Mouse (Mus musculus): Measurements from ENCODE around the gene 4933428G20Rik. TPM values are rescaled to one million over a fixed set of nuclear protein-coding genes. Genes with fewer than 3 reads are reported as not detected.

The 4933428G20Rik gene
- polyA plus RNA-seq, 1 experiment from 2014 or later: 0.15 TPM

GRCm38 (mm10) chr11:97542171-97543150, 42.3 kb upstream of the 4933428G20Rik start:
- Histone ChIP-seq H3K27ac (ENCODE audit: low read depth, low read length) (no peak overlapping the region), H3K36me3 (ENCODE audit: control insufficient read depth, insufficient read depth, low read length) (no peaks in the 10 kb centered on the region), H3K27me3 (ENCODE audit: control insufficient read depth, insufficient read depth, low read length) (peaks cover 44% of the 10 kb centered on the region), H3K9me3 (ENCODE audit: control insufficient read depth, low read length) (no peaks in the 10 kb centered on the region), H3K4me1 (ENCODE audit: control insufficient read depth, insufficient read depth, low read length) (peaks cover 16% of the 10 kb centered on the region), H3K4me3 (ENCODE audit: low read length) (no peak overlapping the region), H3K9ac (ENCODE audit: low read depth, low read length) (no peak overlapping the region), H3K4me2 (replicated peaks; ENCODE audit: low read depth, low read length) (no peak overlapping the region)
- WGBS: 50% methylated on average over 22 of the region's 22 CpGs
- ATAC-seq (ENCODE audit: low FRiP score, low TSS enrichment): no peak

GRCm38 (mm10) chr11:97540604-97541003, 40.5 kb upstream of the 4933428G20Rik start:
- 61% methylated on average over 3 of the region's 3 CpGs for WGBS
- Histone ChIP-seq H3K9me3 (ENCODE audit: control insufficient read depth, low read length) (no peaks in the 10 kb centered on the region), H3K4me2 (replicated peaks; ENCODE audit: low read depth, low read length) (no peak overlapping the region), H3K27me3 (ENCODE audit: control insufficient read depth, insufficient read depth, low read length) (peaks cover 46% of the 10 kb centered on the region), H3K36me3 (ENCODE audit: control insufficient read depth, insufficient read depth, low read length) (no peaks in the 10 kb centered on the region), H3K9ac (ENCODE audit: low read depth, low read length) (no peak overlapping the region), H3K4me3 (ENCODE audit: low read length) (no peak overlapping the region), H3K4me1 (ENCODE audit: control insufficient read depth, insufficient read depth, low read length) (peaks cover 16% of the 10 kb centered on the region), H3K27ac (ENCODE audit: low read depth, low read length) (no peak overlapping the region)
- ATAC-seq (ENCODE audit: low FRiP score, low TSS enrichment): no peak

GRCm38 (mm10) chr11:97540136-97540535, 40.0 kb upstream of the 4933428G20Rik start:
- no peak overlapping the region for H3K27ac ChIP-seq (ENCODE audit: low read depth, low read length)
- H3K4me1 ChIP-seq (ENCODE audit: control insufficient read depth, insufficient read depth, low read length): peaks cover 16% of the 10 kb centered on the region
- no peak overlapping the region for H3K4me2 ChIP-seq (replicated peaks; ENCODE audit: low read depth, low read length)
- no peaks in the 10 kb centered on the region for H3K9me3 ChIP-seq (ENCODE audit: control insufficient read depth, low read length)
- H3K9ac ChIP-seq (ENCODE audit: low read depth, low read length): no peak overlapping the region
- ATAC-seq (ENCODE audit: low FRiP score, low TSS enrichment): no peak
- H3K27me3 ChIP-seq (ENCODE audit: control insufficient read depth, insufficient read depth, low read length): peaks cover 46% of the 10 kb centered on the region
- H3K4me3 ChIP-seq (ENCODE audit: low read length): no peak overlapping the region
- 67% methylated on average over 3 of the region's 3 CpGs for WGBS
- no peaks in the 10 kb centered on the region for H3K36me3 ChIP-seq (ENCODE audit: control insufficient read depth, insufficient read depth, low read length)

- H3K9ac ChIP-seq (ENCODE audit: low read depth, low read length): no peak overlapping the region
- H3K4me3 ChIP-seq (ENCODE audit: low read length): no peak overlapping the region
- 59% methylated on average over 5 of the region's 5 CpGs for WGBS
- H3K27me3 ChIP-seq (ENCODE audit: control insufficient read depth, insufficient read depth, low read length): peaks cover 46% of the 10 kb centered on the region
- no peak overlapping the region for H3K27ac ChIP-seq (ENCODE audit: low read depth, low read length)
- H3K4me2 ChIP-seq (replicated peaks; ENCODE audit: low read depth, low read length): no peak overlapping the region
- no peak for ATAC-seq (ENCODE audit: low FRiP score, low TSS enrichment)
- peaks cover 21% of the 10 kb centered on the region for H3K4me1 ChIP-seq (ENCODE audit: control insufficient read depth, insufficient read depth, low read length)
- no peaks in the 10 kb centered on the region for H3K36me3 ChIP-seq (ENCODE audit: control insufficient read depth, insufficient read depth, low read length)
- H3K9me3 ChIP-seq (ENCODE audit: control insufficient read depth, low read length): no peaks in the 10 kb centered on the region
Observed at GRCm38 (mm10) chr11:97539622-97540021, 39.5 kb upstream of the 4933428G20Rik start.

GRCm38 (mm10) chr11:97537580-97538089, 37.5 kb upstream of the 4933428G20Rik start:
- Histone ChIP-seq H3K9me3 (ENCODE audit: control insufficient read depth, low read length) (no peaks in the 10 kb centered on the region), H3K27ac (ENCODE audit: low read depth, low read length) (no peak overlapping the region), H3K27me3 (ENCODE audit: control insufficient read depth, insufficient read depth, low read length) (peaks cover 59% of the 10 kb centered on the region), H3K4me3 (ENCODE audit: low read length) (peak overlapping the region; percentile 36), H3K9ac (ENCODE audit: low read depth, low read length) (peak overlapping the region; percentile 19; the same call in 1 of the 2 replicates), H3K36me3 (ENCODE audit: control insufficient read depth, insufficient read depth, low read length) (no peaks in the 10 kb centered on the region), H3K4me2 (replicated peaks; ENCODE audit: low read depth, low read length) (peak overlapping the region; percentile 55), H3K4me1 (ENCODE audit: control insufficient read depth, insufficient read depth, low read length) (peaks cover 30% of the 10 kb centered on the region)
- 21% methylated on average over 12 of the region's 12 CpGs for WGBS
- no peak for ATAC-seq (ENCODE audit: low FRiP score, low TSS enrichment)

GRCm38 (mm10) chr11:97536835-97537579, 36.9 kb upstream of the 4933428G20Rik start:
- Histone ChIP-seq H3K4me3 (ENCODE audit: low read length) (peak overlapping the region; percentile 36), H3K9ac (ENCODE audit: low read depth, low read length) (peak overlapping the region; percentile 19; the same call in 1 of the 2 replicates), H3K27ac (ENCODE audit: low read depth, low read length) (no peak overlapping the region), H3K27me3 (ENCODE audit: control insufficient read depth, insufficient read depth, low read length) (peaks cover 65% of the 10 kb centered on the region), H3K36me3 (ENCODE audit: control insufficient read depth, insufficient read depth, low read length) (no peaks in the 10 kb centered on the region), H3K4me1 (ENCODE audit: control insufficient read depth, insufficient read depth, low read length) (peaks cover 29% of the 10 kb centered on the region), H3K4me2 (replicated peaks; ENCODE audit: low read depth, low read length) (peak overlapping the region; percentile 55), H3K9me3 (ENCODE audit: control insufficient read depth, low read length) (no peaks in the 10 kb centered on the region)
- ATAC-seq (ENCODE audit: low FRiP score, low TSS enrichment): peak; percentile 41; the same call in 1 of the 2 replicates
- 1% methylated on average over 33 of the region's 36 CpGs for WGBS

- H3K27me3 ChIP-seq (ENCODE audit: control insufficient read depth, insufficient read depth, low read length): peaks cover 62% of the 10 kb centered on the region
- 13% methylated on average over 35 of the region's 35 CpGs for WGBS
- no peaks in the 10 kb centered on the region for H3K9me3 ChIP-seq (ENCODE audit: control insufficient read depth, low read length)
- no peaks in the 10 kb centered on the region for H3K36me3 ChIP-seq (ENCODE audit: control insufficient read depth, insufficient read depth, low read length)
- peaks cover 26% of the 10 kb centered on the region for H3K4me1 ChIP-seq (ENCODE audit: control insufficient read depth, insufficient read depth, low read length)
- H3K4me2 ChIP-seq (replicated peaks; ENCODE audit: low read depth, low read length): peak overlapping the region; percentile 55
- no peak overlapping the region for H3K9ac ChIP-seq (ENCODE audit: low read depth, low read length)
- ATAC-seq (ENCODE audit: low FRiP score, low TSS enrichment): no peak
- H3K27ac ChIP-seq (ENCODE audit: low read depth, low read length): no peak overlapping the region
- peak overlapping the region; percentile 36; the same call in 1 of the 2 replicates for H3K4me3 ChIP-seq (ENCODE audit: low read length)
Observed at GRCm38 (mm10) chr11:97536083-97536747, 36.1 kb upstream of the 4933428G20Rik start.

GRCm38 (mm10) chr11:97535660-97536059, 35.5 kb upstream of the 4933428G20Rik start:
- no peak overlapping the region for H3K9ac ChIP-seq (ENCODE audit: low read depth, low read length)
- WGBS: 49% methylated on average over 5 of the region's 5 CpGs
- no peak overlapping the region for H3K4me3 ChIP-seq (ENCODE audit: low read length)
- ATAC-seq (ENCODE audit: low FRiP score, low TSS enrichment): no peak
- no peak overlapping the region for H3K27ac ChIP-seq (ENCODE audit: low read depth, low read length)
- peaks cover 62% of the 10 kb centered on the region for H3K27me3 ChIP-seq (ENCODE audit: control insufficient read depth, insufficient read depth, low read length)
- no peak overlapping the region for H3K4me2 ChIP-seq (replicated peaks; ENCODE audit: low read depth, low read length)
- no peaks in the 10 kb centered on the region for H3K9me3 ChIP-seq (ENCODE audit: control insufficient read depth, low read length)
- peaks cover 26% of the 10 kb centered on the region for H3K4me1 ChIP-seq (ENCODE audit: control insufficient read depth, insufficient read depth, low read length)
- H3K36me3 ChIP-seq (ENCODE audit: control insufficient read depth, insufficient read depth, low read length): no peaks in the 10 kb centered on the region
